Mouse (Mus musculus) liver, adult 2 months (tissue): ENCODE results near the gene Acyp1. TPM values are rescaled to one million over a fixed set of nuclear protein-coding genes. Genes with fewer than 3 reads are reported as not detected.
A peak's percentile ranks its signal among the peaks of the same experiment; 100 is the strongest.

ENCODE experiments used
- DNase-seq: peaks from one replicate; pipeline ENCODE4 v3.0.0-alpha.2; 2011; ENCODE audit warnings: low read depth, low spot score; ENCODE audit errors: extremely low read depth
- H3K27ac ChIP-seq: fragments of 200-500 bp; replicated peaks from 2 replicates; pipeline ENCODE4 v1.5.1; 2012; ENCODE audit warnings: low read depth, mild to moderate bottlenecking, control low read depth, inconsistent platforms, low read length; ENCODE audit not compliant: insufficient read depth
- H3K27me3 ChIP-seq: fragments of 200-500 bp; 2 replicates; pipeline ENCODE4 v1.6.1; 2012; ENCODE audit warnings: mild to moderate bottlenecking, moderate library complexity, low read length, inconsistent platforms; ENCODE audit not compliant: control insufficient read depth, insufficient read depth
- H3K36me3 ChIP-seq: fragments of 200-500 bp; 2 replicates; pipeline ENCODE4 v1.6.1; 2012; ENCODE audit warnings: low read length, inconsistent platforms; ENCODE audit not compliant: control insufficient read depth, insufficient read depth
- H3K4me1 ChIP-seq: fragments of 200-500 bp; 2 replicates; pipeline ENCODE4 v1.6.1; 2011; ENCODE audit warnings: low read length; ENCODE audit not compliant: control insufficient read depth, insufficient read depth
- H3K4me3 ChIP-seq: fragments of 200-500 bp; 2 replicates; pipeline ENCODE4 v1.5.1; 2011; ENCODE audit warnings: low read depth, mild to moderate bottlenecking, control low read depth, low read length, moderate library complexity; ENCODE audit not compliant: insufficient read depth
- H3K79me2 ChIP-seq: fragments of 200-500 bp; 2 replicates; pipeline ENCODE4 v1.6.1; 2012; ENCODE audit warnings: inconsistent platforms, mild to moderate bottlenecking, low read length, moderate library complexity; ENCODE audit not compliant: control insufficient read depth, insufficient read depth
- H3K9ac ChIP-seq: fragments of 200-500 bp; 2 replicates; pipeline ENCODE4 v1.6.1; 2012; ENCODE audit warnings: low read depth, mild to moderate bottlenecking, control low read depth, inconsistent platforms, low read length
- CTCF ChIP-seq: fragments of 200-500 bp; IDR thresholded peaks from 2 replicates; pipeline ENCODE4 v1.5.1; 2011; ENCODE audit warnings: low read depth, low read length, control low read depth
- POLR2A ChIP-seq: fragments of 200-500 bp; IDR thresholded peaks from 2 replicates; pipeline ENCODE4 v1.6.1; 2011; ENCODE audit warnings: low read length, control low read depth; ENCODE audit not compliant: insufficient read depth; ENCODE audit errors: extremely low read depth
- WGBS: fragments of 180-500 bp; shearing (Covaris S2); methylation state at CpG from one replicate; pipeline ENCODE4 v1.1.7; 2018; 5-methylcytosine and 5-hydroxymethylcytosine counted together
- polyA plus RNA-seq: library from polyadenylated mRNA; depleted of rRNA; stranded (reverse); fragments of >200 nt; gene quantifications from 2 replicates; pipeline ENCODE4 v1.2.3, GENCODE M21; 2012
- total RNA-seq: library from RNA; depleted of rRNA; stranded (reverse); fragments of >200 nt; gene quantifications from 2 replicates; pipeline ENCODE4 v1.2.3, GENCODE M21; 2014

Acyp1 gene
- total and polyA plus RNA-seq, 2 experiments, result 9.4 to 20.0 TPM

- H3K36me3 ChIP-seq, result peaks cover 44% of the 10 kb centered on the region
- H3K27me3 ChIP-seq, result no peaks in the 10 kb centered on the region
- peak; percentile 38 for DNase-seq
- no peak overlapping the region for H3K27ac ChIP-seq
- H3K4me1 ChIP-seq, result peaks cover 5% of the 10 kb centered on the region
- no peaks in the 10 kb centered on the region for H3K79me2 ChIP-seq
- 62% methylated on average over 4 of the region's 4 CpGs for WGBS
- H3K9ac ChIP-seq, result no peak overlapping the region
- TF ChIP-seq POLR2A (no peak), CTCF (no peak)
- H3K4me3 ChIP-seq, result no peak overlapping the region
Measured at GRCm38 (mm10) chr12:85304725-85305124, 16.5 kb upstream of the Acyp1 start.

GRCm38 (mm10) chr12:85303256-85303655, 15.0 kb upstream of the Acyp1 start:
- no peaks in the 10 kb centered on the region for H3K27me3 ChIP-seq
- peak; percentile 84 for DNase-seq
- no peak for TF ChIP-seq CTCF
- TF ChIP-seq POLR2A, result no peak
- 25% methylated on average over 2 of the region's 2 CpGs for WGBS
- no peaks in the 10 kb centered on the region for H3K79me2 ChIP-seq
- H3K36me3 ChIP-seq, result peaks cover 37% of the 10 kb centered on the region
- peaks cover 12% of the 10 kb centered on the region for H3K4me1 ChIP-seq
- H3K27ac ChIP-seq, result peak overlapping the region; percentile 14; the same call in 1 of the 2 replicates
- no peak overlapping the region for H3K4me3 ChIP-seq
- H3K9ac ChIP-seq, result no peak overlapping the region

- H3K27ac ChIP-seq, result peak overlapping the region; percentile 55; the same call in 1 of the 2 replicates
- TF ChIP-seq CTCF, result no peak
- no peak for TF ChIP-seq POLR2A
- H3K27me3 ChIP-seq, result no peaks in the 10 kb centered on the region
- no peak overlapping the region for H3K9ac ChIP-seq
- no peak overlapping the region for H3K4me3 ChIP-seq
- H3K4me1 ChIP-seq, result peaks cover 10% of the 10 kb centered on the region
- H3K79me2 ChIP-seq, result no peaks in the 10 kb centered on the region
- peaks cover 22% of the 10 kb centered on the region for H3K36me3 ChIP-seq
- DNase-seq, result no peak
- 46% methylated on average over 1 of the region's 1 CpGs for WGBS
Measured at GRCm38 (mm10) chr12:85298835-85299180, 10.6 kb upstream of the Acyp1 start.

- peaks cover 22% of the 10 kb centered on the region for H3K36me3 ChIP-seq
- no peaks in the 10 kb centered on the region for H3K79me2 ChIP-seq
- H3K9ac ChIP-seq, result no peak overlapping the region
- H3K27ac ChIP-seq, result no peak overlapping the region
- H3K4me3 ChIP-seq, result no peak overlapping the region
- H3K4me1 ChIP-seq, result peaks cover 10% of the 10 kb centered on the region
- TF ChIP-seq CTCF, result no peak
- TF ChIP-seq POLR2A, result no peak
- H3K27me3 ChIP-seq, result no peaks in the 10 kb centered on the region
- no peak for DNase-seq
- 83% methylated on average over 11 of the region's 11 CpGs for WGBS
Measured at GRCm38 (mm10) chr12:85298127-85298834, 10.0 kb upstream of the Acyp1 start.

GRCm38 (mm10) chr12:85297345-85297997, 9.2 kb upstream of the Acyp1 start:
- DNase-seq, result no peak
- Histone ChIP-seq H3K79me2 (peaks cover 2% of the 10 kb centered on the region; the same call in 1 of the 2 replicates), H3K4me1 (peaks cover 14% of the 10 kb centered on the region), H3K4me3 (no peak overlapping the region), H3K27ac (no peak overlapping the region), H3K36me3 (peaks cover 20% of the 10 kb centered on the region), H3K27me3 (no peaks in the 10 kb centered on the region), H3K9ac (no peak overlapping the region)
- no peak for TF ChIP-seq POLR2A
- no peak for TF ChIP-seq CTCF
- WGBS, result 90% methylated on average over 10 of the region's 10 CpGs

GRCm38 (mm10) chr12:85296915-85297314, 8.7 kb upstream of the Acyp1 start:
- Histone ChIP-seq H3K27ac (no peak overlapping the region), H3K4me3 (no peak overlapping the region), H3K27me3 (no peaks in the 10 kb centered on the region), H3K79me2 (peaks cover 4% of the 10 kb centered on the region; the same call in 1 of the 2 replicates), H3K36me3 (peaks cover 15% of the 10 kb centered on the region), H3K9ac (no peak overlapping the region), H3K4me1 (peaks cover 16% of the 10 kb centered on the region)
- WGBS, result 85% methylated on average over 5 of the region's 5 CpGs
- no peak for TF ChIP-seq POLR2A
- TF ChIP-seq CTCF, result no peak
- no peak for DNase-seq
